Mouse (Mus musculus): ENCODE measurements around the gene Ttll11.

DNA sequence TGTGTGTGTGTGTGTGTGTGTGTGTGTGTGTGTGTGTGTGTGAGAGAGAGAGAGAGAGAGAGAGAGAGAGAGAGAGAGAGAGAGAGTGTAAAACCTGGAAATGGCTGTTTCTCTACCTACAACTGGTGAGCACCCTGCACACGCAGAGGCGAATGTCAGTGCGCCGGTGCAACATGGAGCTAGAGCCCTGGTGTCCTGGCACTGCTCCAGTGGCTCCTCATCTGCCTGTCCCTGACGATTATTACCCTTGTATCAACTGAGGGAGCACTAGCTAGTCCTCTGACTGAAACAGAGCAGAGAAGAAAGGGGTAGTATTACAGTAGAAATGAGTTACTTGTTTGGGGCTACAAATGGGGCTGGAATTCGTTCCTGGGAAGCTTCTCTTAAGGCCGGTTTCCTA lies 266.3 kb downstream of the Ttll11 start:
- TF ChIP-seq CTCF (IDR thresholded peaks at IDR 0.05; ENCODE audit: low read depth) (no peak), EP300 (IDR thresholded peaks at IDR 0.05; ENCODE audit: low read depth) (no peak)
